In the genomic region with DNA sequence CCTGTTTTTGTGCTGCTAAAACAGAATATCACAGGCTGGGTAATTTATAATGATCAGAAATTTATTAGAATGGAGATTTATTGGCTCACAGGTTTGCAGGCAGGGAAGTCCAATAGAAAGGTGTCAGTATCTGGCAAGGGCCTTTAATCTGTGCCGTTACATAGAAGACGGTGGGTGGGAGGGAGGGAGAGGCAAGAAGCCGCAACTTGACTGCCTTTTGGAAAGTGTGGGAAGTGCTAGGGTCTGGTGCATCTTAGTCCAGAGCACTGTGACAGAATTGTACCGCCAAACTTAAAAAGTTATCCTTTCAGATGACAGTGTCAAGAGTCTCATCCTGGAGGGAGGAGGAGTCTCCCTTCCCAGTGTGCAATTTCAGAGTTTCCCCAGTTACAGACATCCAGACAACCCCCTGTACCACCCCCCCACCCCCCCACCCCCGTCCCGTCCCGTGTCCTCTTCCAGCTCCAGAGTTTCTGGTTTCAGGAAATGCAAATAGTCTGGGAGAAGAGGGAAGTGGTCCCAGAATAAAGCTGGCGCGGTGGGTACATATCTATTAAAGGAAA, we compare ENCODE assay signal across 9 mouse cellular contexts.
DNase-seq lines count a peak whose midpoint lies in the region; ATAC-seq and TF ChIP-seq lines count a peak whose summit lies in the region.
"Had no signal": no experiment of that assay in that cellular context is flagged by ENCODE, and none has a peak within 500 bp of the region (broad histone marks: within the 10 kb centered on the region; RNA-seq: fewer than 3 reads in every experiment).

No protein-coding gene starts in this region.

- no peak overlapping the region for H3K27ac ChIP-seq in heart, embryonic 13.5 days (replicated peaks)
- no peak overlapping the region for H3K27ac ChIP-seq in stomach, embryonic 15.5 days
- no peak overlapping the region for H3K27ac ChIP-seq in stomach, postnatal 0 days (replicated peaks)
- peak overlapping the region; percentile 21; the same call in 1 of the 2 replicates for H3K27ac ChIP-seq in limb, embryonic 10.5 days

- peak overlapping the region; percentile 71 for H3K4me2 ChIP-seq in heart, embryonic 13.5 days
- 0 out of 2 replicates have a peak overlapping the region, but pooled peaks have one; percentile 13 for H3K4me2 ChIP-seq in stomach, embryonic 15.5 days
- H3K4me2 ChIP-seq in stomach, postnatal 0 days (replicated peaks; ENCODE audit: low read depth), result no peak overlapping the region

- peak overlapping the region; percentile 34 for H3K9ac ChIP-seq in heart, embryonic 13.5 days
- H3K9ac ChIP-seq in stomach, embryonic 15.5 days, result no peak overlapping the region
- no peak overlapping the region for H3K9ac ChIP-seq in stomach, postnatal 0 days (ENCODE audit: low read length)

- no peak for TF ChIP-seq EP300 in stomach, postnatal 0 days (optimal IDR thresholded peaks at IDR 0.05)

- peaks cover 15% of the 10 kb centered on the region for H3K4me1 ChIP-seq in heart, embryonic 13.5 days
- no peaks in the 10 kb centered on the region for H3K4me1 ChIP-seq in stomach, embryonic 15.5 days
- H3K4me1 ChIP-seq in stomach, postnatal 0 days (replicated peaks; ENCODE audit: control insufficient read depth, insufficient read depth), result no peaks in the 10 kb centered on the region
- peaks cover 48% of the 10 kb centered on the region for H3K4me1 ChIP-seq in limb, embryonic 10.5 days

- TF ChIP-seq CTCF in stomach, postnatal 0 days (IDR thresholded peaks at IDR 0.05; ENCODE audit: low read depth), result no peak

- DNase-seq in heart, postnatal 14 days, result no peak
- DNase-seq in stomach, postnatal 0 days (ENCODE audit: low spot score), result no peak
- DNase-seq in limb, embryonic 10.5 days (ENCODE audit: low spot score), result no peak
- no peak for DNase-seq in natural killer cell, adult 2 months (ENCODE audit: low spot score in 2 of 2)
- no peak for DNase-seq in spleen, postnatal 10 days (ENCODE audit: low spot score in 2 of 2)
- DNase-seq in lung, postnatal 4 days, result no peak
- DNase-seq: thymus, adult 2 months had no signal

- peak overlapping the region; percentile 40 for H3K4me3 ChIP-seq in heart, embryonic 13.5 days
- H3K4me3 ChIP-seq in stomach, embryonic 15.5 days (replicated peaks), result no peak overlapping the region
- H3K4me3 ChIP-seq in stomach, postnatal 0 days (ENCODE audit: low read depth, low read length), result no peak overlapping the region
- H3K4me3 ChIP-seq in limb, embryonic 10.5 days, result 0 out of 2 replicates have a peak overlapping the region, but pooled peaks have one; percentile 3

- H3K9me3 ChIP-seq in heart, embryonic 13.5 days, result no peaks in the 10 kb centered on the region
- no peaks in the 10 kb centered on the region for H3K9me3 ChIP-seq in stomach, embryonic 15.5 days
- H3K9me3 ChIP-seq in stomach, postnatal 0 days (ENCODE audit: control insufficient read depth, low read length), result no peaks in the 10 kb centered on the region
- H3K9me3 ChIP-seq in limb, embryonic 10.5 days (replicated peaks), result no peaks in the 10 kb centered on the region

- no peak for ATAC-seq in heart, embryonic 13.5 days (ENCODE audit: extremely low read depth, insufficient number of reproducible peaks, low FRiP score, low TSS enrichment)
- ATAC-seq in stomach, embryonic 15.5 days (ENCODE audit: insufficient read depth, low FRiP score, low read depth), result no peak
- no peak for ATAC-seq in stomach, postnatal 0 days (ENCODE audit: low FRiP score, low TSS enrichment)

- WGBS in heart, embryonic 13.5 days, result 4% methylated on average over 9 of the region's 9 CpGs
- WGBS in stomach, embryonic 15.5 days, result 34% methylated on average over 9 of the region's 9 CpGs
- 32% methylated on average over 9 of the region's 9 CpGs for WGBS in stomach, postnatal 0 days
- 9% methylated on average over 9 of the region's 9 CpGs for WGBS in limb, embryonic 10.5 days

- H3K36me3 ChIP-seq in heart, embryonic 13.5 days, result no peaks in the 10 kb centered on the region
- no peaks in the 10 kb centered on the region for H3K36me3 ChIP-seq in stomach, embryonic 15.5 days
- no peaks in the 10 kb centered on the region for H3K36me3 ChIP-seq in stomach, postnatal 0 days (ENCODE audit: control insufficient read depth, insufficient read depth, low read length)
- H3K36me3 ChIP-seq in limb, embryonic 10.5 days, result no peaks in the 10 kb centered on the region

- intact Hi-C loops in heart, postnatal 14 days (cut with DNase I), result loop anchor here (1.0 to 10.0 kb wide), 2 partner anchors 213 to 524 kb away; no protein-coding TSS in a partner anchor

- H3K27me3 ChIP-seq in heart, embryonic 13.5 days (replicated peaks), result 0 out of 2 replicates have a peak, but pooled peaks cover 3% of the 10 kb centered on the region
- no peaks in the 10 kb centered on the region for H3K27me3 ChIP-seq in stomach, embryonic 15.5 days (replicated peaks)
- no peaks in the 10 kb centered on the region for H3K27me3 ChIP-seq in stomach, postnatal 0 days (ENCODE audit: control insufficient read depth, insufficient read depth, low read length)
- 0 out of 2 replicates have a peak, but pooled peaks cover 4% of the 10 kb centered on the region for H3K27me3 ChIP-seq in limb, embryonic 10.5 days (ENCODE audit: low read depth, poor library complexity, severe bottlenecking)

Comparison
In these comparisons a context has a peak if more than half of its experiments do, and no peak if none do; other contexts are left out.
1. H3K4me3 ChIP-seq: peak in heart, embryonic 13.5 days (single experiment) and limb, embryonic 10.5 days (single experiment); none in stomach, embryonic 15.5 days (single experiment) and stomach, postnatal 0 days (single experiment).